Mouse (Mus musculus) kidney, embryonic 15.5 days (tissue): ENCODE data around the gene Timm8a2. TPM values are rescaled to one million over a fixed set of nuclear protein-coding genes. Genes with fewer than 3 reads are reported as not detected.

ENCODE experiments used
- ATAC-seq: fragments of 200-750 bp; cut with Nextera tagmentation; replicated peaks from 2 replicates; pipeline ENCODE4 v1.8.0; 2017; ENCODE audit warnings: moderate TSS enrichment; ENCODE audit not compliant: low FRiP score
- H3K27ac ChIP-seq: fragments of 300-500 bp; sonication (generic); 2 replicates; pipeline ENCODE4 v1.5.1; 2015; ENCODE audit warnings: mild to moderate bottlenecking, inconsistent platforms
- H3K27me3 ChIP-seq: fragments of 300-500 bp; sonication (generic); 2 replicates; pipeline ENCODE4 v1.6.1; 2015; ENCODE audit warnings: inconsistent platforms
- H3K36me3 ChIP-seq: fragments of 300-500 bp; sonication (generic); 2 replicates; pipeline ENCODE4 v1.6.1; 2015; ENCODE audit warnings: inconsistent platforms
- H3K4me1 ChIP-seq: fragments of 300-500 bp; sonication (generic); 2 replicates; pipeline ENCODE4 v1.6.1; 2015; ENCODE audit warnings: inconsistent platforms
- H3K4me2 ChIP-seq: fragments of 300-500 bp; sonication (generic); 2 replicates; pipeline ENCODE4 v1.6.1; 2015; ENCODE audit warnings: moderate library complexity, mild to moderate bottlenecking, inconsistent platforms
- H3K4me3 ChIP-seq: fragments of 300-500 bp; sonication (generic); replicated peaks from 2 replicates; pipeline ENCODE4 v1.5.1; 2015; ENCODE audit warnings: mild to moderate bottlenecking, inconsistent platforms
- H3K9ac ChIP-seq: fragments of 300-500 bp; sonication (generic); 2 replicates; pipeline ENCODE4 v1.6.1; 2015; ENCODE audit warnings: mild to moderate bottlenecking, inconsistent platforms
- H3K9me3 ChIP-seq: fragments of 300-500 bp; sonication (generic); replicated peaks from 2 replicates; pipeline ENCODE4 v1.6.1; 2016; ENCODE audit warnings: inconsistent platforms
- WGBS: fragments of 180-500 bp; shearing (Covaris S2); methylation state at CpG from one replicate; pipeline ENCODE4 v1.1.7; 2015; ENCODE audit warnings: mixed read lengths; 5-methylcytosine and 5-hydroxymethylcytosine counted together
- polyA plus RNA-seq: library from polyadenylated mRNA; unstranded; fragments of >200 nt; fragmentation: Nextera tagmentation; extraction: Ambion mirVana; gene quantifications from 2 replicates; pipeline ENCODE4 v1.2.1, GENCODE M21; 2015

Timm8a2 gene
- polyA plus RNA-seq, 1 experiment from 2014 or later: not detected

GRCm38 (mm10) chr14:122038874-122039647 is 4.6 kb downstream of the Timm8a2 start:
- H3K4me3 ChIP-seq: no peak overlapping the region
- no peak overlapping the region for H3K4me2 ChIP-seq
- no peaks in the 10 kb centered on the region for H3K36me3 ChIP-seq
- H3K27ac ChIP-seq: no peak overlapping the region
- H3K9me3 ChIP-seq: no peaks in the 10 kb centered on the region
- 82% methylated on average over 13 of the region's 13 CpGs for WGBS
- no peaks in the 10 kb centered on the region for H3K27me3 ChIP-seq
- no peak overlapping the region for H3K9ac ChIP-seq
- no peaks in the 10 kb centered on the region for H3K4me1 ChIP-seq
- no peak for ATAC-seq

- Histone ChIP-seq H3K4me2 (no peak overlapping the region), H3K27ac (no peak overlapping the region), H3K27me3 (no peaks in the 10 kb centered on the region), H3K4me1 (no peaks in the 10 kb centered on the region), H3K36me3 (no peaks in the 10 kb centered on the region), H3K9me3 (no peaks in the 10 kb centered on the region), H3K4me3 (no peak overlapping the region), H3K9ac (no peak overlapping the region)
- WGBS: 89% methylated on average over 3 of the region's 3 CpGs
- ATAC-seq: no peak
Measured at GRCm38 (mm10) chr14:122041413-122041825, 6.9 kb downstream of the Timm8a2 start.

- no peak for ATAC-seq
- H3K36me3 ChIP-seq: no peaks in the 10 kb centered on the region
- H3K27me3 ChIP-seq: no peaks in the 10 kb centered on the region
- 79% methylated on average over 8 of the region's 8 CpGs for WGBS
- H3K9ac ChIP-seq: no peak overlapping the region
- no peak overlapping the region for H3K4me3 ChIP-seq
- no peaks in the 10 kb centered on the region for H3K4me1 ChIP-seq
- H3K27ac ChIP-seq: no peak overlapping the region
- no peak overlapping the region for H3K4me2 ChIP-seq
- no peaks in the 10 kb centered on the region for H3K9me3 ChIP-seq
Measured at GRCm38 (mm10) chr14:122042142-122042694, 7.7 kb downstream of the Timm8a2 start.

- Histone ChIP-seq H3K27me3 (no peaks in the 10 kb centered on the region), H3K4me1 (no peaks in the 10 kb centered on the region), H3K4me2 (no peak overlapping the region), H3K9me3 (no peaks in the 10 kb centered on the region), H3K4me3 (no peak overlapping the region), H3K36me3 (no peaks in the 10 kb centered on the region), H3K9ac (no peak overlapping the region), H3K27ac (no peak overlapping the region)
- WGBS: 91% methylated on average over 8 of the region's 8 CpGs
- no peak for ATAC-seq
Measured at GRCm38 (mm10) chr14:122047784-122048183, 13.3 kb downstream of the Timm8a2 start.

- Histone ChIP-seq H3K9ac (no peak overlapping the region), H3K4me1 (no peaks in the 10 kb centered on the region), H3K27ac (no peak overlapping the region), H3K27me3 (no peaks in the 10 kb centered on the region), H3K9me3 (no peaks in the 10 kb centered on the region), H3K36me3 (no peaks in the 10 kb centered on the region), H3K4me3 (no peak overlapping the region), H3K4me2 (no peak overlapping the region)
- no peak for ATAC-seq
- 85% methylated on average over 9 of the region's 9 CpGs for WGBS
Measured at GRCm38 (mm10) chr14:122048816-122049215, 14.3 kb downstream of the Timm8a2 start.

GRCm38 (mm10) chr14:122052896-122053635 is 18.6 kb downstream of the Timm8a2 start:
- 77% methylated on average over 9 of the region's 9 CpGs for WGBS
- H3K9me3 ChIP-seq: no peaks in the 10 kb centered on the region
- no peak overlapping the region for H3K4me3 ChIP-seq
- H3K4me2 ChIP-seq: no peak overlapping the region
- no peaks in the 10 kb centered on the region for H3K27me3 ChIP-seq
- no peak overlapping the region for H3K27ac ChIP-seq
- H3K36me3 ChIP-seq: no peaks in the 10 kb centered on the region
- no peak for ATAC-seq
- H3K4me1 ChIP-seq: no peaks in the 10 kb centered on the region
- H3K9ac ChIP-seq: no peak overlapping the region

GRCm38 (mm10) chr14:122056871-122057270 is 22.4 kb downstream of the Timm8a2 start:
- Histone ChIP-seq H3K4me1 (0 out of 2 replicates have a peak, but pooled peaks cover 2% of the 10 kb centered on the region), H3K9me3 (no peaks in the 10 kb centered on the region), H3K36me3 (no peaks in the 10 kb centered on the region), H3K4me3 (no peak overlapping the region), H3K27ac (no peak overlapping the region), H3K9ac (no peak overlapping the region), H3K27me3 (no peaks in the 10 kb centered on the region), H3K4me2 (no peak overlapping the region)
- 76% methylated on average over 6 of the region's 6 CpGs for WGBS
- no peak for ATAC-seq

- 0 out of 2 replicates have a peak, but pooled peaks have one; percentile 27 for ATAC-seq
- no peak overlapping the region for H3K27ac ChIP-seq
- WGBS: 28% methylated on average over 2 of the region's 2 CpGs
Measured at GRCm38 (mm10) chr14:122057941-122058346, 23.5 kb downstream of the Timm8a2 start.

GRCm38 (mm10) chr14:122060642-122061041 is 26.2 kb downstream of the Timm8a2 start:
- no peaks in the 10 kb centered on the region for H3K9me3 ChIP-seq
- no peak overlapping the region for H3K4me3 ChIP-seq
- H3K9ac ChIP-seq: no peak overlapping the region
- 0 out of 2 replicates have a peak, but pooled peaks cover 2% of the 10 kb centered on the region for H3K4me1 ChIP-seq
- H3K4me2 ChIP-seq: no peak overlapping the region
- WGBS: 6% methylated on average over 3 of the region's 3 CpGs
- H3K27me3 ChIP-seq: no peaks in the 10 kb centered on the region
- no peak overlapping the region for H3K27ac ChIP-seq
- ATAC-seq: peak; percentile 81
- H3K36me3 ChIP-seq: no peaks in the 10 kb centered on the region

More at GRCm38 (mm10) chr14:122057941-122058346, 23.5 kb downstream of the Timm8a2 start:
- no peaks in the 10 kb centered on the region for H3K27me3 ChIP-seq
- H3K9ac ChIP-seq: no peak overlapping the region
- no peaks in the 10 kb centered on the region for H3K36me3 ChIP-seq
- no peak overlapping the region for H3K4me2 ChIP-seq
- no peak overlapping the region for H3K4me3 ChIP-seq
- H3K4me1 ChIP-seq: 0 out of 2 replicates have a peak, but pooled peaks cover 2% of the 10 kb centered on the region
- no peaks in the 10 kb centered on the region for H3K9me3 ChIP-seq

GRCm38 (mm10) chr14:122061376-122061775 is 26.9 kb downstream of the Timm8a2 start:
- Histone ChIP-seq H3K27me3 (no peaks in the 10 kb centered on the region), H3K36me3 (no peaks in the 10 kb centered on the region), H3K27ac (no peak overlapping the region), H3K9ac (no peak overlapping the region), H3K4me3 (no peak overlapping the region), H3K4me1 (0 out of 2 replicates have a peak, but pooled peaks cover 2% of the 10 kb centered on the region), H3K9me3 (no peaks in the 10 kb centered on the region), H3K4me2 (no peak overlapping the region)
- ATAC-seq: no peak
- 84% methylated on average over 6 of the region's 6 CpGs for WGBS

GRCm38 (mm10) chr14:122062411-122063090 is 28.1 kb downstream of the Timm8a2 start:
- no peaks in the 10 kb centered on the region for H3K27me3 ChIP-seq
- no peaks in the 10 kb centered on the region for H3K9me3 ChIP-seq
- ATAC-seq: no peak
- H3K4me3 ChIP-seq: no peak overlapping the region
- H3K4me2 ChIP-seq: no peak overlapping the region
- H3K27ac ChIP-seq: no peak overlapping the region
- H3K9ac ChIP-seq: no peak overlapping the region
- 85% methylated on average over 10 of the region's 10 CpGs for WGBS
- no peaks in the 10 kb centered on the region for H3K36me3 ChIP-seq
- 0 out of 2 replicates have a peak, but pooled peaks cover 2% of the 10 kb centered on the region for H3K4me1 ChIP-seq
